Mouse (Mus musculus): ENCODE data around the gene Tnrc6b.

GRCm38 (mm10) chr15:80910790-80911531 lies 199.8 kb downstream of the Tnrc6b start:
- TF ChIP-seq CTCF (IDR thresholded peaks at IDR 0.05; ENCODE audit: low read depth, low read length) = no peak
- TF ChIP-seq POLR2A (IDR thresholded peaks at IDR 0.05; ENCODE audit: extremely low read depth, insufficient read depth, low read length) = no peak
